Mouse (Mus musculus) olfactory bulb, adult 2 months (tissue): ENCODE results near the gene Gm7247. TPM values are rescaled to one million over a fixed set of nuclear protein-coding genes. Genes with fewer than 3 reads are reported as not detected.

Experiments
- H3K27ac ChIP-seq: fragments of 200-500 bp; 2 replicates; pipeline ENCODE4 v1.5.1; 2012; ENCODE audit warnings: low read depth, low read length; ENCODE audit not compliant: insufficient read depth
- H3K4me1 ChIP-seq: fragments of 200-500 bp; 2 replicates; pipeline ENCODE4 v1.6.1; 2012; ENCODE audit warnings: low read length; ENCODE audit not compliant: control insufficient read depth, insufficient read depth
- H3K4me3 ChIP-seq: fragments of 200-500 bp; 2 replicates; pipeline ENCODE4 v1.5.1; 2012; ENCODE audit warnings: mild to moderate bottlenecking, low read depth, low read length, moderate library complexity; ENCODE audit not compliant: insufficient read depth
- CTCF ChIP-seq: fragments of 200-500 bp; IDR thresholded peaks from 2 replicates; pipeline ENCODE4 v1.5.1; 2012; ENCODE audit warnings: low read depth, mild to moderate bottlenecking, low read length, moderate library complexity; ENCODE audit not compliant: insufficient read depth
- POLR2A ChIP-seq: fragments of 200-500 bp; IDR thresholded peaks from 2 replicates; pipeline ENCODE4 v1.6.1; 2012; ENCODE audit warnings: mild to moderate bottlenecking, low read depth, low read length, moderate library complexity; ENCODE audit not compliant: insufficient read depth
- WGBS: fragments of 180-500 bp; shearing (Covaris S2); methylation state at CpG from one replicate; pipeline ENCODE4 v1.1.7; 2018; 5-methylcytosine and 5-hydroxymethylcytosine counted together
- polyA plus RNA-seq: library from polyadenylated mRNA; stranded (reverse); fragments of >200 nt; gene quantifications from 2 replicates; pipeline ENCODE4 v1.2.4, GENCODE M21; 2012; ENCODE audit warnings: low replicate concordance; ENCODE audit not compliant: missing spikeins, insufficient read depth, insufficient read length

The Gm7247 gene
- polyA plus RNA-seq, 1 experiment, result not detected

- no peak within 1 kb of the TSS for H3K4me3 ChIP-seq
- WGBS, result 86% methylated on average over 1 of the region's 1 CpGs
- H3K4me1 ChIP-seq, result no peaks in the 10 kb centered on the region
- no peak for TF ChIP-seq CTCF
- no peak for TF ChIP-seq POLR2A
- no peak within 1 kb of the TSS for H3K27ac ChIP-seq
These were observed 249.7 kb downstream of the Gm7247 start, which contains the start of gene Gm17078 for GRCm38 (mm10) chr14:51611210-51611609. Gm17078 (minus strand) TSS chr14:51611310.

Other genes with a start within 250 kb of the Gm7247 start
- not detected in 2 replicates for gene Eddm3b, start 247.3 kb upstream of the Gm7247 start, polyA plus RNA-seq
- gene Rnase6, start 237.8 kb upstream of the Gm7247 start, polyA plus RNA-seq, result not detected in 2 replicates
- not detected in 2 replicates for gene Rnase1, start 215.0 kb upstream of the Gm7247 start, polyA plus RNA-seq
- gene Rnase2b, start 199.5 kb upstream of the Gm7247 start, polyA plus RNA-seq, result not detected in 2 replicates
- gene Ang2, start 162.6 kb upstream of the Gm7247 start, polyA plus RNA-seq, result not detected in 2 replicates
- gene Ear14, start 158.4 kb upstream of the Gm7247 start, polyA plus RNA-seq, result not detected in 2 replicates
- gene Rnase2a, start 105.6 kb upstream of the Gm7247 start, polyA plus RNA-seq, result not detected in 2 replicates
- gene Vmn2r88, start 49.1 kb downstream of the Gm7247 start, polyA plus RNA-seq, result not detected in 2 replicates
- not detected in 2 replicates for gene Vmn2r89, start 90.1 kb downstream of the Gm7247 start, polyA plus RNA-seq
- not detected in 2 replicates for gene Gm5622, start 191.0 kb downstream of the Gm7247 start, polyA plus RNA-seq
- not detected in 2 replicates for gene Gm17175, start 212.3 kb downstream of the Gm7247 start, polyA plus RNA-seq
- not detected in 2 replicates for gene Gm17174, start 230.4 kb downstream of the Gm7247 start, polyA plus RNA-seq
- gene Gm17078, start 249.6 kb downstream of the Gm7247 start, polyA plus RNA-seq, result not detected in 2 replicates